Mouse (Mus musculus): ENCODE measurements around the gene Hesx1. TPM values are rescaled to one million over a fixed set of nuclear protein-coding genes. Genes with fewer than 3 reads are reported as not detected.

Hesx1 gene
- polyA plus RNA-seq, 1 experiment from 2014 or later: 0.23 TPM

GRCm38 (mm10) chr14:27051511-27051895 is 57.3 kb downstream of the Hesx1 start:
- peaks cover 16% of the 10 kb centered on the region for H3K4me1 ChIP-seq (replicated peaks; ENCODE audit: control insufficient read depth, insufficient read depth, low read length)
- WGBS: 31% methylated on average over 5 of the region's 5 CpGs
- no peak for DNase-seq (ENCODE audit: low spot score)
- H3K9me3 ChIP-seq (ENCODE audit: control insufficient read depth, low read length): no peaks in the 10 kb centered on the region
- H3K36me3 ChIP-seq (ENCODE audit: control insufficient read depth, insufficient read depth, low read length): no peaks in the 10 kb centered on the region
- H3K27me3 ChIP-seq (ENCODE audit: control insufficient read depth, insufficient read depth, low read length): no peaks in the 10 kb centered on the region
- H3K4me3 ChIP-seq (ENCODE audit: low read depth, low read length): no peak overlapping the region
- no peak overlapping the region; the same call in 1 of the 2 replicates for H3K9ac ChIP-seq (ENCODE audit: low read depth, low read length)
- ATAC-seq (ENCODE audit: low FRiP score): no peak
- H3K4me2 ChIP-seq (replicated peaks; ENCODE audit: low read depth, low read length): no peak overlapping the region
- peak overlapping the region; percentile 85 for H3K27ac ChIP-seq (ENCODE audit: low read depth, low read length)

Other genes with a start within 250 kb of the Hesx1 start
- 0.07 and 0.11 TPM in 2 replicates for gene Asb14, start 99.9 kb upstream of the Hesx1 start, polyA plus RNA-seq (2014; fragmentation: Nextera tagmentation; extraction: Ambion mirVana)
- 47.7 and 62.6 TPM in 2 replicates for gene Appl1, start 23.2 kb upstream of the Hesx1 start, polyA plus RNA-seq (2014; fragmentation: Nextera tagmentation; extraction: Ambion mirVana)
- gene Il17rd, start 44.5 kb downstream of the Hesx1 start, polyA plus RNA-seq (2014; fragmentation: Nextera tagmentation; extraction: Ambion mirVana): 5.3 and 5.7 TPM in 2 replicates
- gene Arhgef3, start 120.5 kb downstream of the Hesx1 start, polyA plus RNA-seq (2014; fragmentation: Nextera tagmentation; extraction: Ambion mirVana): 3.5 and 4.4 TPM in 2 replicates